Mouse (Mus musculus) inflammation-experienced regulatory T-cells, adult 6 months (primary cell): Measurements from ENCODE around the gene Msantd3. TPM values are rescaled to one million over a fixed set of nuclear protein-coding genes. Genes with fewer than 3 reads are reported as not detected.

Experiments used
- ATAC-seq: one replicate; pipeline ENCODE4 v1.8.0; 2017
- polyA plus RNA-seq, 3 experiments: library from polyadenylated mRNA; unstranded; fragments of 100-300 nt; shearing (Covaris generic); gene quantifications; one replicate each; pipeline ENCODE4 v1.2.1; 2017

Gene Msantd3
- polyA plus RNA-seq, 3 experiments from 2014 or later: not detected

DNA sequence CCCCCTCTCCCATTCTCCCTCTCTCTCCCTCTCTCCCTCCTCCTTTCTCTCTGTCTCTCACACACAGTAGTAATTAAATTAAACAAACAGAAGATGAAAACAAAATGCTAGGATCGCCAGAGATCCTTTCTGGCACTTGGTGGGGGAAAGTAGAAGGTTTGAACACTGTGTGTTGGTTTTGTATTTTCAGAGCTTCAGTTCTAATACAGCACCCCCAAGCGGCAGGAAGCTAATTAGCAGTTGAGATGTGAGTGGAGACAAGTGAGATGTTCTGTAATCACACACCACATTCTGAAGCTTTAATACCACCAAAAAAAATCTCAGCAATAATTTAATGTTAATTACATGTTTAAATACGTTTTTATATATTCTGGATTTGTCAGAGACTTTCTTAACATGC lies 16.0 kb downstream of the Msantd3 start:
- ATAC-seq: no peak

DNA sequence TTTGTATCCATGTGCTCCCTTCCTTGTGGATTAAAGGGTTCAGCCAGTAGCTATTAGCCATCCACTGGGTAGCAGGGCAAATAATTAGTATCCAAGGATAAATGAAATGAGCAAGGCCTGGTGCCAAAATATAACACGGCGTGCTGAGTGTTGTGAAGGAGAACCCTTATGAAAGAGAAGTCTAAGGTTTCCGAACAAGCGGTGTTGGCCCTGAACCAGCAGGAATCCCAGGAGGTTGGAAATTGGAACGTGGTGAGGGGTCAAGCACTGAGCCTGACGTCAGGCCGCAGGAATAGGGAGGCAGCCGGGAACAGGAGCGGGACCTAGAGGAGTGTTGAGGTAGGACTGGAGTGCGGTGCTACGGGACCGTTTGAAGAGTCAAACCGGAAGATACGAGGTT lies 19.9 kb downstream of the Msantd3 start:
- ATAC-seq: no peak

DNA sequence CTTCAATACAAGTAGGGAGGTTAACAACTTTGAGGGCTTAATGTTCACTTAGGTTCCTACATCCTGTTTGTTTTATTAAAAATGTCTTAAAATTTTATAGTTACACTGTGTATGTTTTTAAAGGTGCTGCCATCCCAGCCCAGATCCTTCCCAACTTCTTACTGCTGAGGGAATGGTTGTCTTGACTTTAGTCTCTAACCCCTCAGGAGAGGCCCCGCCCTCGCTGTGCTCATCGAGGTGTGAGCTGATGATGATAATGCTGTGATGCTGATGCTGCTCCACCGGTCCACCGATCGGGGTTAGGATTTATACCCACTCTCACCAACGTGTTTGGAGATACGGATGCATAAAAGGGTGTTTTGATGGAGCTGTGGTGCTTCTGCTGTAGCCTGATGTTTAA lies 22.1 kb downstream of the Msantd3 start:
- ATAC-seq: no peak

DNA sequence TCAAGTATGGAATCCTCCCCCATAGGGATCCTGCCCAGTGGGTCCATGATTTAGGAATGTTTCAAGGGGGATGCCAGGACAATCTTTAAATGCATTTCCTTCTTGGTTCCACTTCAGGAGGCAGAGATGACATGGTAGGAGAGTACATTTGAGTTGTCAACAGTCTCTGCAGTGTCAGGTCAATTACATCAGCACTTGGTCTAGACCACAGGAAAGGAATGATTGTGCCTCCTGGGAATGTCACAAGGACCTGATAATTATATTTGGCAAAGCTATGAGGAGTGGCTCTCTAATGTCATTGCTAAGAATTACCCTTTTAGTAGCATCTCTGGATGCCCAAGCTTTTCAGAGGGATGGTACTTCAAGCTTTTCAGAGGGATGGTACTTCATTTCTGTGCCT lies 25.2 kb downstream of the Msantd3 start:
- no peak for ATAC-seq

DNA sequence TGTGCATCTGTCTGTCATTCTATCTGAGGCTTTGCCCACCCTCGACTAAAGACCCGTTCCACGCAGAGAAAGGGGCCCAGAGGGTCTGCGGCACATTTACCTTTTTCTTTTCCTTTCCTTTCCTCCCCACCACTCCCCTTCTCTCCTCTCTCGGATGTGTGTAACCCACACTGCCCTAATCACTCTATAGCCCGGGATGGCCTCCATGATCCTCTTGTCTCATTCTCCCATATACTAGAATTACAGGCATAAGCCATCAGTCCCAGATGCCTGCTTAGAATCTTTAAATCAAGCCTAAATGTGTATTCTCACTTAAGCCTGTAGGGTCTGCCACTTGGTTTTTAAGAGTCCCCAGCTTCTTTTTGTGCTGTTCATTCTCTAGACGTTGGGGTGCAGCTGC lies 36.6 kb downstream of the Msantd3 start:
- ATAC-seq: no peak

DNA sequence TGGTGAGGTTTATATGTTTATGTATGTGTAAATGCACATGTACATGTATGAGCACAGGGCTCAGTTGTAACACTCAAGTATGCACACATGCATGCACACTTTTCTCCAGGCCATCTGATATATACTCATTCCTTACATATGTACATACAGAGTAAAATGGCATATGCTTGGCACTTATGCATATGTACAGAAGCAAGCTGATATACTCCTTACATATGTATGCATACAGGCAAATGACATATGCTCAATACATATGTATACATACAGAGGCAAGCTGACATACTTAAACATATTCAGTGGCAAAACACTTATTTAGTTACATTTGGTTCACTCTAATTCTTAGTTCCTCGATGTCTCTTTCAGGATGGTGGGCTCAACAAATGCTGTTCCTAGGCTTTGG lies 38.1 kb downstream of the Msantd3 start:
- ATAC-seq: no peak

DNA sequence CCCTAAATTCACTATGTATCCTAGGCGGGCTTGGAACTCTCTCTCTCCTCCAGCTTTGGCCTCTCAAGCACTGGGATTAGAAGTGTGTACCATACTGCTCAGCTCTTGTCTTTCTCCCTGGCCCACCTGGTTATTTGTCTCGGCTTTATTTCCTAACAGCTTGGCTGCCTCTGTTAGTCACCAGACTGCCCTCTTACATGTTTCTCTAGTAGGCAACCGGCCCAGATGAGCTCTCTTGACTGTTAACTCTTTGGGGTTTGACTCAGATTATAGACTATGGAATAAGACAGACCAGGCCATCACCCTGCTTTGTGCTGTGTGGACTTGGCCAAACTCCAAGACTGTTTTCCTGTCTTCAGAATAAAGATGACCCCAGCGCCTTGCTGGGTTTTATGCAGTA lies 38.7 kb downstream of the Msantd3 start:
- no peak for ATAC-seq

DNA sequence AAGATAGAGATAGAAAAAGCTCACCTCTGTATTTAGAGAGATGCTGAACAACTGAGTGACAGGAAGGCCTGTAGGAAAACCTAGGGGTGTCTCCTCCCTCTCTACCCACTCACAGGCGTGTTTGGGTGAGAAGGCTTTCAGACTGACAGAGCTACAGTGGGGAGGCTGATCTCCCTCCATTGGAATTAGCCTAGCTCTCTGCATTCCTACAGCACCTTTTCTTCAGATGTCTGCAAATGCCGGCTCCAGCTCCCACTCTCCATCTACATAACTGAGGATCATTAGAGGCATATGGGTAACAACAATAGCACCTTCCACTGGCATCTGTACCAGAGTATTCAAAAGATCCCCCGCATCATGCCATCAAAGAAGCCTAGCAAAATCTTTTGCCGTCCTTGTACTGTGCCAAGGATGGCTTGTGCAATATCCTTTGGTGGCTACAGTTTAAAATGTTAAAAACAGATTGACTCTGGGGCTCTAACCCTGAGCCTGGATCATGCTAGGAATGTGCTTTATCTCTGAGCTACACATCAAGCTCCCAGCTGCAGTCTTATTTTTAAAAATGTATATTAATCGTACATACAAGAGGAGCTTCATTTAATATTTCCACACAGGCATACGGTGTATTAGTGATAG lies 39.9 kb downstream of the Msantd3 start:
- no peak for ATAC-seq

DNA sequence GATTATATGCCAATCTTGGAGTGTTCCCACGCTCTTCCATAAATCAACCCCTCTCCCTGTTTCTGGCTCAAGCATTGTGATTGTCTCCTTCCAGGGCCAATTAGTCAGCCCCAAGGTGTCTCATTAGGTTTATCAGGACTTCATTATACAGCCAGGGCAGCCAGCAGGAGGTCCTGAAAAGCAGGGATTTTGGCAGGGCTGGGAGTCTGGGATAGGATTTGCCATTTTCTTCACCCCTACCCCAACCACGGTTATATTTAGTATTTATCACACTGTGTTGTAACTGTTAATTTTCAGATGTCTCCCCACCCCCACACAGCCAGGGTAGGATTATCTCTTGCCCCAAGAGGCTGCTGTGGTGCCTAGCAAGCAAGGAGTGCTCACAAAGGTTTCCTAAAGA lies 41.5 kb downstream of the Msantd3 start:
- ATAC-seq: no peak

DNA sequence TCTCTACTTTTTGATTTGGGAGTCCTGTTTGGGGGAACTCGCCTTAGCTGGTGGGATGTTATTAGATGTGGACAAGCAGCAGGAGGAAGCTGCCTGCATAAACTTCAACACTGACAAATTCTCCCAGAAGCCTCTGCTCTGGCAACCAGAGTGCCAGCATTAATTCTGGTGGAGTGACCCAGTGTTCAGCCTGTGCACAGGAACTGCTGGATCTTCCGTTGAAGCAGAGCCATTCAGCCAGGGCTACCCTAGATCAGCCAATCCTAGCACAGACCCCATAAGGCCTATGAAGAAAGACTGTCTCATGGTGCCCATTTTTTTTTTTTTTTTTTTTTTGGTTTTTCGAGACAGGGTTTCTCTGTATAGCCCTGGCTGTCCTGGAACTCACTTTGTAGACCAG lies 42.3 kb downstream of the Msantd3 start:
- ATAC-seq: no peak

DNA sequence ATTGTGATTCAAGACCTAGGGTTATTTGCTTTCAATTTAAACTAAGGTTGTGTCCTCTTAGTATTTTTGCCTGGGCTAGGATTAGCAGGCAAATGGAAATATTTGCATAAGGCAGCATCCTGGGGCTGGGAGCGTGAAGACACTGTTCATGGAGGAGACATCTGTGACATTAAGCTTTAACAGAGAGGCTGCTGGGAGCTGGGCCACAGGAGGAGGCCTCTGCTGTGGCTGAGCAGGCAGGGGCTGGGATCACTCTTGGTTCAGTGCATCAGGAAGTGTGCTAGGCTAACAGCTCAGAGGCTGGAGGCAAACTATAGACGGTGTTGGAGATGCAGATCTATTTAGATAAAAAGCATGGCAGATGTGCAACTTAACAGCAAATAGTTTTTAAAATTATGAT lies 43.2 kb downstream of the Msantd3 start:
- no peak for ATAC-seq

DNA sequence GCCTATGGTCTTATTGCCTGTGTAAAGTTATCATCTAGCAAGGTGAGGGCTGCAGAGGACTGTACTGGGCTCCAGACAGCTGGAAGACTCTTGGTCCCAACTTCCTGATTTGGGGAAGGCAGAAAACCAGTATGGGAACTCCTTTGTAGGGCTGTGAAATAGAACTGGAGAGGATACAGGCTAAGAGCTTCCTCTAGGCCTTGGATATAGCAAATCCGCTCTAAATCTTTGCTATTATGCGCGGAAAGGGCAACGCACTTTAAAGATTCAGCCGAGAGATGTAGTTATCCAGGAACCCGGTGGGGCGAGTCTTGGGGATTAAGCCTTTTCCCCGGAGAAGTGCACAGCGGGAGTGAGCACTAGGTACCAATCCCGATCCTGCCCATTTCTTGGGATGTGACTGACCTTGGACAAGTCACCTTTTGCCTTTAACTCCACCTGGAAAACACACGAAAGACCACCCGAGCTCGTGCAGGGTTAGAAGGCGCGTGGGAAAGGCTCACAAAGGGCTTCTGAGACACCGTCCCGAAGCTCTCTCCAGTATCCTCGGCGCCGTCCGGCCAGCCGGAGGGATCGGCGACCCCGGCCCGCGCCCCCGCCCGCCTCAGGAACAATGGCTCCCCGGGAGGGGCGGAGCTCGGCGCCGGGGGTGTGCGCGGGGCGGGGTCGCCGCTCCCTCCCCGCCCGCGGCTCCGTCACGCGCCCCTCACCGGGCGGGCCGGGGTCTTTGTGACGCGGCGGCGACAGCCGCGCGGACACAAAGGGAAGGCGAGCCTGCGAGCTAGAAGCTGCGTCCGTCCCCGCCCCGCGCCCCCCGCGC lies 44.9 kb downstream of the Msantd3 start, which contains the start of gene Tmeff1:
Gene Tmeff1 (plus strand): TSS at position 754 of the 820 bp plus-strand sequence.
- no peak for ATAC-seq

DNA sequence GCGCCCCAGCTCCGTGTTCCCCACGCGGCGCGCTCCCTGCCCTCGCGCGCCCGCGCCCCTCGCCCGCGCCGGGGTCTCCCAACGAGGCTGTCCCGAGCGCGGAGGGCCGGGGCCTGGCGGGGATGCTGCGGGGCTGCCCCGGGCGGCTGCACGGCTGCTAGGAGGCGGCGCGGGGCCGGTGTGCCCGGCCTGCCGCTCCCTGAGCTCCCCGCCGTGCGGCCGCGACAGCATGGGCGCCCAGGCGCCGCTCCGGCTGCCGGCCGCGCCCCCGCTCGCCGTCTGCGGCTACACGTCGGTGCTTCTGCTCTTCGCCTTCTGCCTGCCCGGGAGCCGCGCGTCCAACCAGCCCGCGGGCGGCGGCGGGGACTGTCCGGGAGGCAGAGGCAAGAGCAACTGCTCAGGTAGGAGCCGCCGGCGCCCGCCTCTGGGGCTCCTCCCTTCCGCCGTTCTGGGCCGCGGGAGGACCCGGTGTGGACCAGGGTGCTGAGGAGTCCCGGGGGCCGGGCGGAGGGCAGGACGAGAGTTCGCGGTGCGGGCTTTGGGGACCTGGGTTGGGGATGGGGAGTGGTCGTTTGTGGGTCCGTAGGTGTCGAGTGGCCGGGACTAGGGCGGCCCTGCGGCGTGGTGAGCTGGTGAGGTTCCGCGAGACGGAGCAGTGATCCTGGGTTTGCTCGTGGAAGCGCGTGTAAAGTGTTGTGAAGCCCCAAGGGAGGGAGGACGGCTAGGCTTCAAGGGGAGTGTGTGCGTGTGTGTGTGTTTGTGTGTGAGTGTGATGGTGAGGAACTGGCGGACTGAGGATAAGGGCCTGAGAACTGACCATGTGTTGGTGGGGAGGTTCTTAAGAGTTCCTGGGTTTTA lies 45.7 kb downstream of the Msantd3 start:
- ATAC-seq: no peak

DNA sequence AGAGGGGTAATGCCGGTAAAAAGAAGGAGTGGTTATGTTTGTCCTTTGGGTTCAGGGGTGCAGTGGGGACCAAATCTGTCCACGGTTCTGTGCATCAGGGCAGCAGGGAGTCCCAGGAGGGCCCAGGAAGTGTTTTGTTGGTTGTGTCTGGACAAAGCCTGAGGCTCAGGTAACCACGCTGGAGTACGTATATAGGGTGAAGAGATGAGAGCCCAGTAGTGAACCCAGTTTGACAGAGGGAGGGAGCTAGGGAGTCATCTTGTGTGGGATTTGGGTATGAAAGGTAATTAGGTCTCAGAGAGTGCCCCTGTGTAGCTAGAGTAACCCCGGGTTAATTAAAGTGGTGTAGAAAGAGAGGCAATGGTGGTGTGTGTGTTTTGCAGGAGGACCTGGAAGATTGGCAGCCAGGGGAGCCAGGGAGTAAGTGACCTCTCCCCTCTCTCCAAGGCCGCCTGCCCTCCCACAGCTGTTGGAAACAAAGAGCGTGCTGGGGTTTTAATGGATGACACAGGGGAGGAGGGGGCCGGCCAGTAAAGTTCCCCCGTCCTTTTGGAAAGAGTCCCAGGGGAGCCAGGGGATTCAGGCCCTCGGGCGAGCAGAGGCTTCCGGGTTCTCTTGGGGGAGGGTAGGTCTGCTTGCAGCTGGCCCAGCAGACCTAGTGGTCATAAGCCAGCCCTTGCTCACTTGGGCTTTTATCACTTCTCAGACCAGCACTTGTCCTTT lies 46.5 kb downstream of the Msantd3 start:
- no peak for ATAC-seq

DNA sequence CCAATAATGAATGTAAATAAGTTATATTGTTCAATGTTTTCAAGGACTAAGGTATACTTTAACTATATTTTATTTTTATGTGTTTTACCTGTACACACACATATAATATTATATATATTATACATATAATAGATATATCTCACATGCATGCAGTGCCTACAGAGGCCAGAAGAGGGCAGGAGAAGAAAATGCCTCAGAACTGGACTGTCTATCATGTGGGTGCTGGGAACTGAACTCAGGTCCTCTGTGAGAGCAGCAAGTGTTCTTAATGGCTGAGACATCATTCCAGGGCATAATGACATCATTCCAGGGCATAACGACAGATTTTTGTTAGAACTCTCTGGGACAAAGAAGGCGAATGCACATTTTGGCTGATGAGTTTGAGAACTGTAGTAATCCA lies 47.8 kb downstream of the Msantd3 start:
- no peak for ATAC-seq

DNA sequence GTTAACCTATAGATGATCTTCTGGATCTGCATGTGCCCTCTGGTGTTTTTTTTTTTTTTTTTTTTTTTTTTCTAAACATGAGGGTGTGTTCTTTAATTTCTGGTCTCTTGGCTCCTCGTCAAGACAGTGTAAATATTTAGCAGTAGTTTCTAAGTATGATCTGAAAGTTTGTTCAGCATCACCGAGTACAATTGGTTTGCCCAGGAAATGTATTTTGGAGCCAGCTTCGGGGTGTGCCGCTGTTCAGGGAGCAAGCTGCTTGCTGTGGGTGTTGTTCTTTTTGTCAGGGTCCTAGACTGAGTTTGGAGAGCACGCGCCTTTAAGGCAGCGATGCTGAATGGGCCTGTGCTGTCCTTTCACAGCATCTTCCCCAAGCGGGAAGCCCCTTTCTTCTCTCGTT lies 48.8 kb downstream of the Msantd3 start:
- ATAC-seq: no peak

DNA sequence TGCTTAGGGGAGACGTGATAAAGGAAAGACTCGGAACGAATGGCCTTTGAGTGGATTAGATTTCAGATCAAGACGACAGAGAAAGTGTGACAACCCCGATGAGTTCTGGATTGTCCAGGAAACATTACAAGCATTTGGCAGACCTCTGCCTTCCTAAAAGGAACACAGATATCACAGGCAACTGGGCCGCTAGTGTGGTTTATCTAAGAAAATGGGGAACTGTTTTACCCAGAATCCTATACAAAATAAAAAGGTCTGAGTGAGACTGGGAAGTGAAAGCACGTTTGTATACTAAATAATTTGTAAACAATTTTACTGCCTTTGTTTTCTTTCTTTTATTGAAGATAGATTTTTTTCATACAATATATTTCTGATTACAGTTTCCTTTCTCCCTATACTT lies 51.1 kb downstream of the Msantd3 start:
- no peak for ATAC-seq

DNA sequence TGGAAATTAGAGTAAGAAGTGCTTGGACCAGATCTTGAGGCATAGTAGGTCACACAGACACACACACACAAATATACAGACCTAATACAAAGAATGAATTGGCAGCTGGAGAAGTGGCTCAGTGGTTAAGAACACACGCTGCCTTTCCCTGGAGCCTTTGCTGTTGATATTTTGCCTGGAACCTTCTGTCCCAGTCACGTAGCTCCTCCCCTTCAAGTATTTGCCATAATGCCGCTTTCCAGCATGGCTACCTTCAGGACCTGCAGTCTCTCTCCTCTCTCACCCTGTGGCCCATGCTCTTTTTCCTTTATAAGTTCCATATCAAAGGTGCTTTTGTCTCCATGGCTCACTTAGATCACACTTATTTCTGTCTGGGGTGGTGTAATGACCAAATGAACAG lies 51.7 kb downstream of the Msantd3 start:
- no peak for ATAC-seq

DNA sequence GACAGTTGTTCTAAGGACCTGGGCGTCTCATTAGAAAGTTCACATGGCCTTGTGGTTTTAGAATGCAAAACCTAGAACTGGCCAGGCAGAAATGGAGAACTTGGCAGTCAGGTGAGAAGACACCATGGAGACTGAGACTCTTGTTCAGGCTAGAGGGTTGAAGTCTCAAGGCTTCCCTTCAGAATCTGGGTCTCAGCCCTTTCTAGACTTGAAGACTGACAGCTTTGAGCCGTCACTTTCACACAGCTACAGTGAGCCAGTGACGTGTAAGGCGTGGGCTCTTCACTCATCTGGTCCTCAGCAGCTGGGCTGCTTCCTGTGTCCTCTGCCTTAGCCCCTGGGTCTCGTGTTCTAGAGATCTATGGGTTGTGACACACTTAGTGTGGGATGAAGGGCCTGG lies 52.6 kb downstream of the Msantd3 start:
- ATAC-seq: no peak

DNA sequence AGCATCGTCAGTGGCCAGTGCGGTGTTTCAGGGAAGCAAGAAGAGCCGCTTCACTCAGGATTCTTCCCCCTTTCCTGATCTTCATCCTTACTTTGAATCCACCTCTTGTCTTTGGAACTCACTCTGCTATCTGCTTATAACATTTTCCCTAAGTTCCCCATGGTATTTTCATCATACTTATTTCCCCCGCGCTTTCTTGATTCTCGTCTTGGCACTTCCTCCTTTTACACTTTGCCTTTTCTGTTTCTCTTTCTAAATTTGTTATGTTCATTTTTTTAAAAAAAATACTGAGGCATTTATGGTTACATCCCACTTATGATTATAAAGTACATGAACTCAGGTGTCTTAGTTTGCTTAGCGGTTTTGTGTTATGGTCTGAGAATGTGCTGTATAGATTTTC lies 53.1 kb downstream of the Msantd3 start:
- no peak for ATAC-seq

DNA sequence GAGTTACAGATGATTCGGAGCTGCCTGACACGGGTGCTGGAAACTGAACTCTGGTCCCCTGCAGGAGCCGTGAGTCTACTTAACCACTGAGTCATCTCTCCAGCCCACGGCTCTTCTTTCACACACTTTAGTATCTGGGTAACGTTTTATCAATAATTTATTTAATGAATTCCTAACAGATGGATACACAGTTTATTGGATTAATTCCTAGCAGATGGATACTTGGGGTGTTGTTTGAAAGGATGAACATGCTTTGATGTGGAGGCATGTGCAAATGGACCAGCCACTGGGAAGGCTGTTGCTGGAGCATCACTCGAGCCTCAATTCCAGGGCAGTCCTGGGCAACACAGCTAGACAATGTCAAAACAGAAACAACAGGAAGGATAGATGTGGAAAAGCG lies 56.4 kb downstream of the Msantd3 start:
- no peak for ATAC-seq

DNA sequence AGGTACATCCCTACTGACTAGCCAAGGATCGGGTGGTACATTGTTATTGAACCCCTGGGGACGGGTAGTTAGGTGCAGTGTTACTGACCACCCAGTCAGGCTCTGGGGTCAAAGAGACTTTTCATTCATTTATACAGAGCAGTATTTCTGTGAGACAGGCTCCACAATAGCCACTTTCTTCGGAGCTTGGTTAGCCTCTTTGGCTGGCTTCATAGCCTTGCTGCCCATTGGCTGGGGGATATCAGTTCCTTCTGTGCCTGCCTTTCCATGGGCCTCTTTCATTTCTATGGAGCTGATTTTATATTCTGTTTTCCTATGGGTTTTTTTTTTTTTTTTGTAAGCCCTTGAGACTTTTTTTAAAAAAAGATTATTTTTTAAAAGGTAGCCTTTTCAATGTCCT lies 65.9 kb downstream of the Msantd3 start:
- ATAC-seq: no peak

DNA sequence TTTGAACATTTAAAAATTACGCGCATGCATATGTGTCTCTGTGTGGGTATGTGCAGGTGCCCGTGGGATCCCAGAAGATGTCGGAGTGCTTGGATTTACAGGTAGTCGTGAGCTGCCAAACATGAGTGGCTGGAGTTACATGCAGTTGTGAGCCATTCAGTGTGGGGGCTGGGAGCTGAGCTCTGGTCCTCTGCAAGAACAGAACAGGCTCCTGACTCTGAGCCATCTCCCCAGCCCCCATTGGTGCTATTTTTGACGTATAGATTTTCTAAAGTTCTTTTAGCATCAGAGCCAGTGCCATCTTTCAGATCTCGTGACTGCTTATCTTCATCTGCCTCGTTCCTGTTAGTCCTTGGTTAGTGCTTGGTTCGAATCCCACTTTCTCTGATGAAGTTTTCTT lies 69.8 kb downstream of the Msantd3 start:
- ATAC-seq: no peak
